Mouse (Mus musculus) adrenal gland (tissue): ENCODE data around the gene Lexm.

Source experiments
- intact Hi-C: fragments of 180-260 bp; cut with DNase I; formaldehyde crosslinking; loops from one replicate; pipeline ENCODE4 v1.15.1; 2025

The Lexm gene

GRCm38 (mm10) chr4:106548113-106548512 is 68.9 kb downstream of the Lexm start:
- intact Hi-C loops: no loop called here

GRCm38 (mm10) chr4:106546896-106547295 is 70.1 kb downstream of the Lexm start:
- intact Hi-C loops: no loop called here

- intact Hi-C loops: no loop called here
Measured at GRCm38 (mm10) chr4:106545817-106546373, 71.1 kb downstream of the Lexm start.

- intact Hi-C loops: no loop called here
Measured at GRCm38 (mm10) chr4:106542211-106542610, 74.8 kb downstream of the Lexm start.

GRCm38 (mm10) chr4:106541491-106541890 is 75.5 kb downstream of the Lexm start:
- intact Hi-C loops: no loop called here
